Mouse (Mus musculus) olfactory bulb, adult 2 months (tissue): Measurements from ENCODE around the gene Lrp6. TPM values are rescaled to one million over a fixed set of nuclear protein-coding genes. Genes with fewer than 3 reads are reported as not detected.

ENCODE experiments used
- H3K27ac ChIP-seq: fragments of 200-500 bp; 2 replicates; pipeline ENCODE4 v1.5.1; 2012; ENCODE audit warnings: low read depth, low read length; ENCODE audit not compliant: insufficient read depth
- H3K4me1 ChIP-seq: fragments of 200-500 bp; 2 replicates; pipeline ENCODE4 v1.6.1; 2012; ENCODE audit warnings: low read length; ENCODE audit not compliant: control insufficient read depth, insufficient read depth
- H3K4me3 ChIP-seq: fragments of 200-500 bp; 2 replicates; pipeline ENCODE4 v1.5.1; 2012; ENCODE audit warnings: mild to moderate bottlenecking, low read depth, low read length, moderate library complexity; ENCODE audit not compliant: insufficient read depth
- CTCF ChIP-seq: fragments of 200-500 bp; IDR thresholded peaks from 2 replicates; pipeline ENCODE4 v1.5.1; 2012; ENCODE audit warnings: low read depth, mild to moderate bottlenecking, low read length, moderate library complexity; ENCODE audit not compliant: insufficient read depth
- POLR2A ChIP-seq: fragments of 200-500 bp; IDR thresholded peaks from 2 replicates; pipeline ENCODE4 v1.6.1; 2012; ENCODE audit warnings: mild to moderate bottlenecking, low read depth, low read length, moderate library complexity; ENCODE audit not compliant: insufficient read depth
- WGBS: fragments of 180-500 bp; shearing (Covaris S2); methylation state at CpG from one replicate; pipeline ENCODE4 v1.1.7; 2018; 5-methylcytosine and 5-hydroxymethylcytosine counted together
- polyA plus RNA-seq: library from polyadenylated mRNA; stranded (reverse); fragments of >200 nt; gene quantifications from 2 replicates; pipeline ENCODE4 v1.2.4, GENCODE M21; 2012; ENCODE audit warnings: low replicate concordance; ENCODE audit not compliant: missing spikeins, insufficient read depth, insufficient read length

Gene Lrp6
- polyA plus RNA-seq, 1 experiment = 154 TPM

- no peak overlapping the region for H3K27ac ChIP-seq
- no peak overlapping the region for H3K4me3 ChIP-seq
- TF ChIP-seq POLR2A (no peak), CTCF (no peak)
- no peaks in the 10 kb centered on the region for H3K4me1 ChIP-seq
- 62% methylated on average over 18 of the region's 18 CpGs for whole genome bisulfite sequencing
These were observed 152.8 kb downstream of the Lrp6 start for GRCm38 (mm10) chr6:134413706-134414531.

- no peaks in the 10 kb centered on the region for H3K4me1 ChIP-seq
- TF ChIP-seq POLR2A (no peak), CTCF (no peak)
- H3K4me3 ChIP-seq = no peak overlapping the region
- H3K27ac ChIP-seq = no peak overlapping the region
- WGBS = 75% methylated on average over 5 of the region's 5 CpGs
These were observed 159.5 kb downstream of the Lrp6 start for GRCm38 (mm10) chr6:134407226-134407625.

GRCm38 (mm10) chr6:134403684-134404070 lies 163.1 kb downstream of the Lrp6 start:
- H3K4me3 ChIP-seq = no peak overlapping the region
- TF ChIP-seq POLR2A = no peak
- no peak for TF ChIP-seq CTCF
- no peak overlapping the region for H3K27ac ChIP-seq
- 92% methylated on average over 9 of the region's 9 CpGs for WGBS
- H3K4me1 ChIP-seq = no peaks in the 10 kb centered on the region

GRCm38 (mm10) chr6:134402914-134403683 lies 163.7 kb downstream of the Lrp6 start:
- Histone ChIP-seq H3K4me3 (no peak overlapping the region), H3K27ac (no peak overlapping the region), H3K4me1 (no peaks in the 10 kb centered on the region)
- TF ChIP-seq CTCF (peak; percentile 45; the same call in 1 of the 2 replicates), POLR2A (no peak)
- 50% methylated on average over 16 of the region's 16 CpGs for WGBS

Other genes with a start within 250 kb of the Lrp6 start
- gene Bcl2l14, start 170.6 kb downstream of the Lrp6 start, polyA plus RNA-seq = not detected in 2 replicates
- not detected in 2 replicates for gene Mansc1, start 65.5 kb upstream of the Lrp6 start, polyA plus RNA-seq
- gene Borcs5, start 72.5 kb upstream of the Lrp6 start, polyA plus RNA-seq = not detected in 2 replicates
- gene Dusp16, start 225.7 kb upstream of the Lrp6 start, polyA plus RNA-seq = not detected in 2 replicates